ENCODE assay signal across 24 mouse cellular contexts in genomic region chr14:27005937-27006336, GRCm38 (mm10). TPM values are rescaled to one million over a fixed set of nuclear protein-coding genes. Genes with fewer than 3 reads are reported as not detected.
"Had no signal": no experiment of that assay in that cellular context is flagged by ENCODE, and none has a peak within 500 bp of the region (broad histone marks: within the 10 kb centered on the region; RNA-seq: fewer than 3 reads in every experiment).

No protein-coding gene starts in this region.

- H3K36me3 ChIP-seq: liver, embryonic 12.5 days; lung, embryonic 15.5 days; neural tube, embryonic 12.5 days; stomach, embryonic 15.5 days had no signal

- H3K4me1 ChIP-seq: lung, embryonic 15.5 days; neural tube, embryonic 12.5 days; stomach, embryonic 15.5 days had no signal

- H3K9me3 ChIP-seq: liver, embryonic 12.5 days; lung, embryonic 15.5 days; megakaryocyte, embryonic 14.5 days; neural tube, embryonic 12.5 days; stomach, embryonic 15.5 days had no signal

- H3K9ac ChIP-seq: liver, embryonic 12.5 days; liver, embryonic 14.5 days; lung, embryonic 15.5 days; neural tube, embryonic 12.5 days; stomach, embryonic 15.5 days had no signal

- H3K4me2 ChIP-seq: liver, embryonic 12.5 days; lung, embryonic 15.5 days; neural tube, embryonic 12.5 days; stomach, embryonic 15.5 days had no signal

- DNase-seq: liver; lung, adult 2 months; lung, postnatal 14 days; lung, postnatal 36 days; right cerebral cortex, postnatal 14 days; thymus, adult 2 months; thymus, postnatal 25 days; thymus, postnatal 4 days had no signal

- H3K27ac ChIP-seq: liver, embryonic 12.5 days; liver, embryonic 14.5 days; lung, embryonic 15.5 days; macrophage; neural tube, embryonic 12.5 days; stomach, embryonic 15.5 days; stomach, postnatal 0 days had no signal

- ATAC-seq: liver, embryonic 12.5 days; lung, postnatal 0 days; midbrain, embryonic 16.5 days had no signal

- H3K4me3 ChIP-seq: liver, embryonic 12.5 days; lung, embryonic 15.5 days; megakaryocyte, embryonic 14.5 days; neural tube, embryonic 12.5 days; stomach, embryonic 15.5 days had no signal

- H3K27me3 ChIP-seq: liver, embryonic 12.5 days; stomach, embryonic 15.5 days had no signal

RNA-seq across cellular contexts. Expression of gene Hesx1, which starts 11.7 kb away (rescaled TPM):
- total RNA-seq: monocyte, adult 5-6 weeks; neutrophil, adult 5-6 weeks had no signal
- polyA plus RNA-seq: lung, adult 2 months; lung, embryonic 15.5 days; lung, postnatal 0 days; neural tube, embryonic 14.5 days; spleen, adult 2 months; testis, adult 2 months; thymus, adult 2 months had no signal

RNA-seq across cellular contexts. Expression of gene Il17rd, which starts 32.8 kb away (rescaled TPM):
- total RNA-seq: megakaryocyte progenitor cell, adult 5-6 weeks had no signal
